Mouse (Mus musculus) G1E (cell line): ENCODE results near the gene Atxn7l1.

Experiments
- CTCF ChIP-seq: IDR thresholded peaks from 2 replicates; pipeline ENCODE4 v1.5.1; 2012; ENCODE audit warnings: low read depth, low read length, inconsistent platforms, mixed read lengths
- GATA1 ChIP-seq: IDR thresholded peaks from 2 replicates; pipeline ENCODE4 v1.6.1; 2012; ENCODE audit warnings: borderline replicate concordance, low read length, inconsistent platforms, mixed read lengths

GRCm38 (mm10) chr12:33201068-33201467, 53.6 kb downstream of the Atxn7l1 start:
- TF ChIP-seq GATA1 (no peak), CTCF (no peak)
